Mouse (Mus musculus) lung, adult 2 months (tissue): Measurements from ENCODE around the gene Ddx6. TPM values are rescaled to one million over a fixed set of nuclear protein-coding genes. Genes with fewer than 3 reads are reported as not detected.
"Not testable (repeated sequence)": the region's sequence is repeated elsewhere in the genome, so short reads cannot be mapped to it uniquely, and the experiment has no call there.

Experiments used
- DNase-seq: peaks from one replicate; pipeline ENCODE4 v3.0.0; 2022
- H3K4me1 ChIP-seq: fragments of 200-500 bp; 2 replicates; pipeline ENCODE4 v1.6.1; 2011; ENCODE audit warnings: low read length; ENCODE audit not compliant: control insufficient read depth, insufficient read depth
- H3K4me3 ChIP-seq: fragments of 200-500 bp; replicated peaks from 2 replicates; pipeline ENCODE3; 2011; ENCODE audit warnings: low read depth, mild to moderate bottlenecking, control low read depth, low read length; ENCODE audit errors: extremely low read depth
- CTCF ChIP-seq: fragments of 200-500 bp; IDR thresholded peaks from 2 replicates; pipeline ENCODE4 v1.5.1; 2011; ENCODE audit warnings: mild to moderate bottlenecking, low read length, control low read depth; ENCODE audit not compliant: insufficient read depth
- POLR2A ChIP-seq: fragments of 200-500 bp; IDR thresholded peaks from 2 replicates; pipeline ENCODE4 v1.6.1; 2011; ENCODE audit warnings: low read depth, mild to moderate bottlenecking, control low read depth, low read length, borderline replicate concordance; ENCODE audit errors: extremely low read depth
- WGBS: fragments of 180-500 bp; shearing (Covaris S2); methylation state at CpG from one replicate; pipeline ENCODE4 v1.1.7; 2018; 5-methylcytosine and 5-hydroxymethylcytosine counted together
- polyA plus RNA-seq: library from polyadenylated mRNA; depleted of rRNA; stranded (reverse); fragments of >200 nt; gene quantifications from 2 replicates; pipeline ENCODE4 v1.2.3, GENCODE M21; 2012; rRNA removed

The Ddx6 gene
- 17.4 and 24.2 TPM in 2 replicates for polyA plus RNA-seq

DNA sequence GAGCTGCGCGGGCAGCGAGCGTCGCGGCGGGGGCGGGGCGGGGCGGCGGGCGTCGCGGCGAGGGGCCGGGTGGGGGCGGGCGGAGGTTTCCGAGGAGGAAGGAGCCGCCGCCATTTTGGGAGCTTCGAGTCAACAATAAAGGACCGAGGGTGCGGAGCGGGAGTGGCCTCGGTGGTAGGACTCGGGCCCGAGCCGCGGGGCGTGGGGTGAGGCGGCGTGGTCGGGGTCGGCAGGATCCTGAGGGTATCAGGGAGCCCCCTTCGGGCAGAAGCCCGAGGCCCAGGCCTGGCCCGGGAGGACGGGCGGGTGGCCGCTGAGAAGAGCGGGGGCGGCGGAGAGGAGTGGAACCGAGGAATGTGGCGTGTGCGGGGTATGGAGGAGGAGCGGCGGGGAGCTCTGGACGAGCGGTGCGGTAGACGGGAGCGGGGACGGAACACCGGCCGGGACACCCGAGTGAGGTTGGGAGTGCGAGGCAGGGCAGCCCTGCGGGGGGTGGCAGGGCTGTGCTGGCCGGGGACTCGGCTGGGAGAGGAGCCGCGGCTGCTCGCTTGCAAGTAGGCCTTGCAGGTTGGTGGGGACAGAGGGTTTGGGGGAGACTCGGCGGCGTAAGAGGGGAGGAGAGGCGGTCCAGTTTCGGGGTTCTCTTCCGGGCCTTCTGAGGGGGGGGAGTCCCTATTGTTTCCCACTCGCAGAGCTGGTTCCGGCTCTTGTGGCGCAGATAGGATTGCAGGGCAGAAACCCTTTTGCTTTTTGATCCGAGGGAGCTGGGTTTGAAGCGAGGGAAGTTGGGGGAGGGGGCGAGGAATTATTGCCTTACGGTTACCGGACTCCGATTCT, at the start of gene Ddx6:
Gene Ddx6 (plus strand): TSS at position 114 of the 837 bp plus-strand sequence.
- peak; percentile 85 for DNase-seq
- under 1% methylated on average over 59 of the region's 80 CpGs for WGBS
- Histone ChIP-seq H3K4me3 (peak within 1 kb of the TSS; percentile 99), H3K4me1 (peaks cover 9% of the 10 kb centered on the region)
- TF ChIP-seq CTCF (no peak), POLR2A (peak; percentile 53; the same call in 1 of the 2 replicates)

GRCm38 (mm10) chr9:44561597-44561996, 43.1 kb upstream of the Ddx6 start, which contains the start of gene Cxcr5:
Cxcr5 (minus strand) TSS chr9:44561877.
- no peak for DNase-seq
- WGBS: 47% methylated on average over 4 of the region's 4 CpGs
- H3K4me1 ChIP-seq: no peaks in the 10 kb centered on the region
- H3K4me3 ChIP-seq: no peak within 1 kb of the TSS
- TF ChIP-seq POLR2A (no peak), CTCF (no peak)

GRCm38 (mm10) chr9:44562936-44563335, 41.8 kb upstream of the Ddx6 start:
- DNase-seq: no peak
- WGBS: 64% methylated on average over 12 of the region's 12 CpGs

GRCm38 (mm10) chr9:44565367-44565766, 39.3 kb upstream of the Ddx6 start:
- peaks cover 2% of the 10 kb centered on the region; the same call in 1 of the 2 replicates for H3K4me1 ChIP-seq
- no peak overlapping the region for H3K4me3 ChIP-seq
- no peak for DNase-seq
- 60% methylated on average over 6 of the region's 6 CpGs for WGBS
- no peak for TF ChIP-seq CTCF
- no peak for TF ChIP-seq POLR2A

More at GRCm38 (mm10) chr9:44562936-44563335, 41.8 kb upstream of the Ddx6 start:
- H3K4me1 ChIP-seq: peaks cover 2% of the 10 kb centered on the region; the same call in 1 of the 2 replicates
- H3K4me3 ChIP-seq: no peak overlapping the region
- TF ChIP-seq CTCF: no peak
- no peak for TF ChIP-seq POLR2A

GRCm38 (mm10) chr9:44567338-44568082, 37.2 kb upstream of the Ddx6 start:
- DNase-seq: peak; percentile 31
- Histone ChIP-seq H3K4me1 (peaks cover 6% of the 10 kb centered on the region), H3K4me3 (no peak overlapping the region)
- TF ChIP-seq CTCF: no peak
- TF ChIP-seq POLR2A: peak; percentile 23; the same call in 1 of the 2 replicates
- 51% methylated on average over 9 of the region's 9 CpGs for WGBS

GRCm38 (mm10) chr9:44568083-44568455, 36.6 kb upstream of the Ddx6 start:
- no peak for DNase-seq
- H3K4me3 ChIP-seq: no peak overlapping the region
- H3K4me1 ChIP-seq: peaks cover 6% of the 10 kb centered on the region
- TF ChIP-seq CTCF (no peak), POLR2A (no peak)
- 15% methylated on average over 7 of the region's 7 CpGs for WGBS

GRCm38 (mm10) chr9:44570939-44571382, 33.7 kb upstream of the Ddx6 start:
- 59% methylated on average over 12 of the region's 12 CpGs for WGBS

GRCm38 (mm10) chr9:44573306-44573705, 31.4 kb upstream of the Ddx6 start:
- peaks cover 3% of the 10 kb centered on the region for H3K4me1 ChIP-seq
- WGBS: 63% methylated on average over 4 of the region's 4 CpGs
- H3K4me3 ChIP-seq: no peak overlapping the region
- DNase-seq: no peak
- TF ChIP-seq POLR2A: no peak
- no peak for TF ChIP-seq CTCF

More at GRCm38 (mm10) chr9:44570939-44571382, 33.7 kb upstream of the Ddx6 start:
- no peak for DNase-seq
- peaks cover 6% of the 10 kb centered on the region for H3K4me1 ChIP-seq
- H3K4me3 ChIP-seq: no peak overlapping the region
- TF ChIP-seq CTCF (no peak), POLR2A (no peak)

DNA sequence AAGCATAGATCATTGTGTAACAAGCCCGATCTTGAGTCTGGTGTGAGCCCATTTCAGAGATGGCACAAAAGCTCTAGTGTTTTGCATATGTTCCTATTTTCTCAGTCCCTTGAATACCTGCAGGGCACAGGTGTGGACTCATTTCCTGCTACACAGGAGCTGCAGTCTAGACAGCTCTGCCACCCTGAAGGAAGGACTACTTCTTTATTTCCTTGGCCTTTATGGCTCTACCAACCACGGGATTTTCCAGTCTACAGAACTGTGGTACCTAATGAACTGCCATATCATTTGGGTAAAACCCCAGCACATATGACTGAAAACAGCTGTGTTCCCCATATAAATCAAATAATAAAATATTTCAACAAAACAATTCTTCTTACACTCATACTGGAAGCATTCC, 29.6 kb upstream of the Ddx6 start:
- Histone ChIP-seq H3K4me1 (peaks cover 5% of the 10 kb centered on the region), H3K4me3 (no peak overlapping the region)
- DNase-seq: no peak
- TF ChIP-seq POLR2A: no peak
- TF ChIP-seq CTCF: no peak
- WGBS: 83% methylated on average over 2 of the region's 2 CpGs

DNA sequence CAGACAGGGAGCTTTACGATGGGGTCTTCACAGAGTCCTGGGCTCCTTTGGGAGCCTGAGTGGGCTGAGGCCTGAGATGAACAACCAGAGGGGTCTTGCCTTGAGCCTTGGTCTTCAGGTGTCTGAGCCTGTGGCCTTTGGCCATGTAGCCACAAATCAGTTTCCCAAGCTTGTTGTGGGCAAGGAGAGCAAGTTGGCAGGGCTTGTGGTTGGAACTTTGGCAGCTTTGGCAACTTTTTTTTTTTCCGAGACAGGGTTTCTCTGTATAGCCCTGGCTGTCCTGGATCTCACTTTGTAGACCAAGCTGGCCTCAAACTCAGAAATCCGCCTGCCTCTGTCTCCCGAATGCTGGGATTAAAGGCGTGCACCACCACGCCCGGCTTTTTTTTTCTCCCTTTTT, 28.6 kb upstream of the Ddx6 start:
- not testable (repeated sequence) for H3K4me1 ChIP-seq, H3K4me3 ChIP-seq, DNase-seq
- WGBS: 84% methylated on average over 7 of the region's 7 CpGs
